Mouse (Mus musculus): ENCODE data around the gene 4932438H23Rik. TPM values are rescaled to one million over a fixed set of nuclear protein-coding genes. Genes with fewer than 3 reads are reported as not detected.

4932438H23Rik gene
- total and polyA plus RNA-seq, 3 experiments, result not detected

GRCm38 (mm10) chr16:91138736-91139135 is 43.8 kb upstream of the 4932438H23Rik start:
- no peaks in the 10 kb centered on the region for H3K9me3 ChIP-seq (replicated peaks; ENCODE audit: insufficient read depth, low read length)
- no peaks in the 10 kb centered on the region for H3K36me3 ChIP-seq (ENCODE audit: control insufficient read depth in 1 of 2, insufficient read depth in 2 of 2, low read length in 2 of 2)
- no peak for TF ChIP-seq POLR2AphosphoS2 (IDR thresholded peaks at IDR 0.05; ENCODE audit: low read length)
- no peak for TF ChIP-seq RCOR1 (IDR thresholded peaks at IDR 0.05; ENCODE audit: low read depth, low read length)
- no peak for TF ChIP-seq MEF2A (IDR thresholded peaks at IDR 0.05; ENCODE audit: extremely low read depth, insufficient replicate concordance, low read depth, low read length, poor library complexity, severe bottlenecking)
- no peak for TF ChIP-seq ZC3H11A (IDR thresholded peaks at IDR 0.05; ENCODE audit: low read depth, low read length)
- no peak for TF ChIP-seq MYC (IDR thresholded peaks at IDR 0.05; ENCODE audit: low read depth, low read length)
- TF ChIP-seq USF1 (IDR thresholded peaks at IDR 0.05; ENCODE audit: low read depth, low read length), result no peak
- no peak for TF ChIP-seq ETS1 (IDR thresholded peaks at IDR 0.05; ENCODE audit: low read depth, low read length)
- H3K79me2 ChIP-seq (ENCODE audit: control insufficient read depth, insufficient read depth, low read length, poor library complexity), result no peaks in the 10 kb centered on the region
- H3K4me1 ChIP-seq (ENCODE audit: control insufficient read depth in 1 of 2, insufficient read depth in 2 of 2, low read length in 2 of 2), result no peaks in the 10 kb centered on the region
- H3K4me3 ChIP-seq (ENCODE audit: control insufficient read depth in 1 of 2, insufficient read depth in 1 of 2, low read depth in 2 of 2, low read length in 2 of 2), result no peak overlapping the region
- H3K9ac ChIP-seq (ENCODE audit: control insufficient read depth, low read depth, low read length, poor library complexity, severe bottlenecking), result no peak overlapping the region
- H3K27ac ChIP-seq (ENCODE audit: control insufficient read depth, low read depth, low read length), result no peak overlapping the region
- DNase-seq (ENCODE audit: low read depth, low spot score), result no peak
- no peaks in the 10 kb centered on the region for H3K27me3 ChIP-seq (ENCODE audit: control insufficient read depth in 1 of 2, insufficient read depth in 2 of 2, low read length in 2 of 2)

DNA sequence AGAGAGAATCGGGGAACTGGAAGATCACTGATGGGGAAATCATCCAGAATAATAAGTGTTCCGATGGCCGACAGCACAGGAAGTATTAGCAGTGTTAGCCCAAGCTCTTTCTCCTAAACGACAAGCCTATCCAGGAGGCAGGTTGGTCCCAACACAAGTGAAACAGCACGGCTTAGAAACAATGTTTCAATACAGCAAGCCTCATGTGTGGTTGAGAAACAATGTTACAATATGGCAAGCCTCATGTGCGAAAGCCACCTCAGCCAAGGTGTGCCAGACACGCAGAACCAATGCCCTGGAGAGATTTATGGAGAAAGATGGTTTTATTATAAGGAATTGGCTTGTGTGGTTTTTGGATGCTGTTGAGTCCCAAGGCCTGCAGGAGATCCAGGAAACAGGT is 43.2 kb upstream of the 4932438H23Rik start:
- H3K27me3 ChIP-seq (ENCODE audit: control insufficient read depth in 1 of 2, insufficient read depth in 2 of 2, low read length in 2 of 2), result no peaks in the 10 kb centered on the region

GRCm38 (mm10) chr16:91136607-91137006 is 41.7 kb upstream of the 4932438H23Rik start:
- Histone ChIP-seq H3K4me1 (ENCODE audit: control insufficient read depth in 1 of 2, insufficient read depth in 2 of 2, low read length in 2 of 2) (no peaks in the 10 kb centered on the region), H3K9ac (ENCODE audit: control insufficient read depth, low read depth, low read length, poor library complexity, severe bottlenecking) (no peak overlapping the region), H3K27me3 (ENCODE audit: control insufficient read depth in 1 of 2, insufficient read depth in 2 of 2, low read length in 2 of 2) (no peaks in the 10 kb centered on the region), H3K27ac (ENCODE audit: control insufficient read depth, low read depth, low read length) (no peak overlapping the region), H3K79me2 (ENCODE audit: control insufficient read depth, insufficient read depth, low read length, poor library complexity) (no peaks in the 10 kb centered on the region), H3K9me3 (replicated peaks; ENCODE audit: insufficient read depth, low read length) (no peaks in the 10 kb centered on the region), H3K4me3 (ENCODE audit: control insufficient read depth in 1 of 2, insufficient read depth in 1 of 2, low read depth in 2 of 2, low read length in 2 of 2) (no peak overlapping the region), H3K36me3 (ENCODE audit: control insufficient read depth in 1 of 2, insufficient read depth in 2 of 2, low read length in 2 of 2) (no peaks in the 10 kb centered on the region)
- no peak for DNase-seq (ENCODE audit: low read depth, low spot score)
- TF ChIP-seq NRF1 (IDR thresholded peaks at IDR 0.05; ENCODE audit: insufficient read depth, low read depth, low read length, poor library complexity, severe bottlenecking), result no peak
- TF ChIP-seq ZC3H11A (IDR thresholded peaks at IDR 0.05; ENCODE audit: low read depth, low read length), result no peak
- no peak for TF ChIP-seq JUND (IDR thresholded peaks at IDR 0.05; ENCODE audit: low read depth, low read length)
- no peak for TF ChIP-seq RAD21 (IDR thresholded peaks at IDR 0.05; ENCODE audit: low read depth, low read length)
- no peak for TF ChIP-seq TBP (IDR thresholded peaks at IDR 0.05; ENCODE audit: low read depth, low read length)
- no peak for TF ChIP-seq UBTF (IDR thresholded peaks at IDR 0.05; ENCODE audit: borderline replicate concordance, insufficient read depth, low read depth, low read length)
- no peak for TF ChIP-seq ZKSCAN1 (IDR thresholded peaks at IDR 0.05; ENCODE audit: low read depth, low read length)
- no peak for TF ChIP-seq POLR2A (IDR thresholded peaks at IDR 0.05; ENCODE audit: control insufficient read depth in 1 of 2, insufficient read depth in 1 of 2, low read depth in 1 of 2, low read length in 2 of 2, poor library complexity in 1 of 2)
- no peak for TF ChIP-seq ELF1 (IDR thresholded peaks at IDR 0.05; ENCODE audit: low read depth, low read length)
- no peak for TF ChIP-seq MEF2A (IDR thresholded peaks at IDR 0.05; ENCODE audit: extremely low read depth, insufficient replicate concordance, low read depth, low read length, poor library complexity, severe bottlenecking)
- TF ChIP-seq GATA1 (IDR thresholded peaks at IDR 0.05; ENCODE audit: low read depth, low read length), result no peak
- TF ChIP-seq MAZ (IDR thresholded peaks at IDR 0.05; ENCODE audit: low read depth, low read length), result no peak
- no peak for TF ChIP-seq HCFC1 (IDR thresholded peaks at IDR 0.05; ENCODE audit: low read depth, low read length)
- TF ChIP-seq GABPA (IDR thresholded peaks at IDR 0.05; ENCODE audit: low read depth, low read length), result no peak
- TF ChIP-seq ETS1 (IDR thresholded peaks at IDR 0.05; ENCODE audit: low read depth, low read length), result no peak
- TF ChIP-seq ZNF384 (IDR thresholded peaks at IDR 0.05; ENCODE audit: low read depth, low read length), result no peak
- TF ChIP-seq CTCF (IDR thresholded peaks at IDR 0.05 in 2 of 3, conservative IDR thresholded peaks at IDR 0.05 in 1 of 3; ENCODE audit: control insufficient read depth in 1 of 3, insufficient read depth in 1 of 3, low read depth in 2 of 3, low read length in 3 of 3, poor library complexity in 1 of 3, severe bottlenecking in 1 of 3), result no peak
- TF ChIP-seq MAX (IDR thresholded peaks at IDR 0.05; ENCODE audit: low read length), result no peak

More for the DNA sequence above, 43.2 kb upstream of the 4932438H23Rik start:
- H3K4me3 ChIP-seq (ENCODE audit: control insufficient read depth in 1 of 2, insufficient read depth in 1 of 2, low read depth in 2 of 2, low read length in 2 of 2), result no peak overlapping the region
- H3K9ac ChIP-seq (ENCODE audit: control insufficient read depth, low read depth, low read length, poor library complexity, severe bottlenecking), result no peak overlapping the region
- TF ChIP-seq RCOR1 (IDR thresholded peaks at IDR 0.05; ENCODE audit: low read depth, low read length) (no peak), ZKSCAN1 (IDR thresholded peaks at IDR 0.05; ENCODE audit: low read depth, low read length) (no peak), MAX (IDR thresholded peaks at IDR 0.05; ENCODE audit: low read length) (no peak), USF2 (IDR thresholded peaks at IDR 0.05; ENCODE audit: borderline replicate concordance in 1 of 2, insufficient read depth in 1 of 2, low read depth in 1 of 2, low read length in 2 of 2) (no peak), KAT2A (conservative IDR thresholded peaks at IDR 0.05; ENCODE audit: low read depth, low read length) (no peak), GABPA (IDR thresholded peaks at IDR 0.05; ENCODE audit: low read depth, low read length) (no peak), MAZ (IDR thresholded peaks at IDR 0.05; ENCODE audit: low read depth, low read length) (no peak), UBTF (IDR thresholded peaks at IDR 0.05; ENCODE audit: borderline replicate concordance, insufficient read depth, low read depth, low read length) (no peak), ZMIZ1 (IDR thresholded peaks at IDR 0.05; ENCODE audit: low read depth, low read length) (no peak)
- no peaks in the 10 kb centered on the region for H3K79me2 ChIP-seq (ENCODE audit: control insufficient read depth, insufficient read depth, low read length, poor library complexity)
- H3K27ac ChIP-seq (ENCODE audit: control insufficient read depth, low read depth, low read length), result no peak overlapping the region
- H3K36me3 ChIP-seq (ENCODE audit: control insufficient read depth in 1 of 2, insufficient read depth in 2 of 2, low read length in 2 of 2), result no peaks in the 10 kb centered on the region
- no peaks in the 10 kb centered on the region for H3K4me1 ChIP-seq (ENCODE audit: control insufficient read depth in 1 of 2, insufficient read depth in 2 of 2, low read length in 2 of 2)
- DNase-seq (ENCODE audit: low read depth, low spot score), result no peak
- H3K9me3 ChIP-seq (replicated peaks; ENCODE audit: insufficient read depth, low read length), result no peaks in the 10 kb centered on the region

Measured in MEL (cell line).